Mouse (Mus musculus) erythroblast, embryonic 14.5 days (primary cell): Measurements from ENCODE around the gene Sbf1.

Source experiments
- GATA1 ChIP-seq: IDR thresholded peaks from 2 replicates; pipeline ENCODE4 v1.6.1; 2012; ENCODE audit warnings: low read length, inconsistent platforms, mixed read lengths
- TAL1 ChIP-seq: IDR thresholded peaks from 3 replicates; pipeline ENCODE4 v1.6.1; 2012; ENCODE audit warnings: low read length, inconsistent platforms, mixed read lengths

- no peak for TF ChIP-seq TAL1
- no peak for TF ChIP-seq GATA1
These were observed 14.9 kb downstream of the Sbf1 start for GRCm38 (mm10) chr15:89300180-89300579.
